Mouse (Mus musculus) liver, embryonic 11.5 days (tissue): ENCODE data around the gene Ntng1. TPM values are rescaled to one million over a fixed set of nuclear protein-coding genes. Genes with fewer than 3 reads are reported as not detected.

Experiments
- polyA plus RNA-seq: library from polyadenylated mRNA; unstranded; fragments of >200 nt; fragmentation: Nextera tagmentation; extraction: Ambion mirVana; gene quantifications from 2 replicates; pipeline ENCODE4 v1.2.1, GENCODE M21; 2014

The Ntng1 gene
- polyA plus RNA-seq, 1 experiment from 2014 or later: 0.10 TPM

Other genes with a start within 250 kb of the Ntng1 start
- gene Prmt6, start 107.0 kb upstream of the Ntng1 start, polyA plus RNA-seq: 19.4 and 20.2 TPM in 2 replicates